Mouse (Mus musculus): ENCODE results near the gene Wfdc13.

GRCm38 (mm10) chr2:164673987-164674386, 10.9 kb upstream of the Wfdc13 start, which contains the start of gene Wfdc11:
- TF ChIP-seq POLR2A (IDR thresholded peaks at IDR 0.05; ENCODE audit: control insufficient read depth, low read depth, low read length) (no peak), CTCF (IDR thresholded peaks at IDR 0.05; ENCODE audit: control insufficient read depth, insufficient read depth, insufficient replicate concordance, low read depth, low read length) (no peak)
